Mouse (Mus musculus) C2C12 (cell line): ENCODE data around the gene Lpin2.

ENCODE experiments used
- CTCF ChIP-seq: IDR thresholded peaks from one replicate; pipeline ENCODE4 v1.5.1; 2011; ENCODE audit not compliant: control insufficient read depth, insufficient read depth, insufficient read length
- FOSL1 ChIP-seq: IDR thresholded peaks from one replicate; pipeline ENCODE4 v1.8.0; 2011; ENCODE audit warnings: mild to moderate bottlenecking, low read length; ENCODE audit not compliant: poor library complexity, insufficient read depth, severe bottlenecking
- MAX ChIP-seq: IDR thresholded peaks from one replicate; pipeline ENCODE4 v1.6.1; 2011; ENCODE audit warnings: mild to moderate bottlenecking, control low read depth
- MYOD1 ChIP-seq: IDR thresholded peaks from one replicate; pipeline ENCODE4 v1.6.1; 2011; ENCODE audit warnings: low read depth; ENCODE audit not compliant: control insufficient read depth, insufficient read length
- MYOG ChIP-seq: IDR thresholded peaks from one replicate; pipeline ENCODE4 v1.6.1; 2011; ENCODE audit not compliant: control insufficient read depth, insufficient read length; ENCODE audit errors: extremely low read depth
- USF1 ChIP-seq: IDR thresholded peaks from one replicate; pipeline ENCODE4 v1.6.1; 2011; ENCODE audit warnings: low read depth, mild to moderate bottlenecking, control low read depth, moderate library complexity

DNA sequence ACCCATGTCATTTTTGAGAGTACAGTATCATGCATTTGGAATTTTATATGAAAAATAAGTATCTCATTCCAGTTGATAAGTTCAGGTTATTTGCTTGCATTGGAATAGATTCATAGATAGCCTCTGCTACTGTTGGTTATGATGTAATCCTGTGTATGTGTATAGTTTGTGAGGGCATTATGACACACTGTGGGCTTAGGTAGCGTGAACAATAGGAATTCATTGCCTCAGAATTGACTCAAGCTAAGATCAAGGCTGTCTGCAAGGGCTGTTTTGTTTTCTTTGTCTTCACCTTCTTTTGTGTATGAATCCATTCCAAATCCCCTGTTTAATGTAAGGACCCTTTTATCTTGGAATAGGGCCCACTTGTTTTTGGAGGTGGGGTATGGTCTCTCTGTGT is 10.7 kb downstream of the Lpin2 start:
- TF ChIP-seq CTCF (no peak), MYOD1 (no peak), FOSL1 (no peak), USF1 (no peak), MAX (no peak), MYOG (no peak)
